Mouse (Mus musculus): Measurements from ENCODE around the gene Ntpcr. TPM values are rescaled to one million over a fixed set of nuclear protein-coding genes. Genes with fewer than 3 reads are reported as not detected.

Ntpcr gene
- polyA plus RNA-seq, 1 experiment from 2014 or later, result 38.6 TPM

DNA sequence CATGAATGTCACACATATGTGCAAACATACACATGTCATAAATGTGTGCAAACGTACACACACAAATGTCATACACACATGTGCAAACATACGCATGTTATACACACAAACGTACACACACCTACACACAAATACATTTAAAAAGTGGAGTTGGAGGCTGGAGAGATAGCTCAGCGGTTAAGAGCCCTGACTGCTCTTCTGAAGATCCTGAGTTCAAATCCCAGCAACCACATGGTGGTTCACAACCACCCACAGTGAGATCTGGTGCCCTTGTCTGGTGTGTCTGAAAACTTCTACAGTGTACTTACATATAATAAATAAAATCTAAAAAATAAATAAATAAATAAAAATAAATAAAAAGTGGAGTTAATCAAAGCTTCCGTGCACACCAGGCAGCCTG is 49.2 kb downstream of the Ntpcr start:
- ATAC-seq (ENCODE audit: insufficient number of reproducible peaks, low FRiP score, low TSS enrichment, low read depth), result peak; percentile 79; the same call in 1 of the 2 replicates
- no peaks in the 10 kb centered on the region for H3K9me3 ChIP-seq
- no peak overlapping the region for H3K4me3 ChIP-seq
- no peaks in the 10 kb centered on the region for H3K36me3 ChIP-seq
- WGBS, result 88% methylated on average over 5 of the region's 5 CpGs
- no peaks in the 10 kb centered on the region for H3K27me3 ChIP-seq
- no peak overlapping the region for H3K4me2 ChIP-seq
- H3K9ac ChIP-seq, result no peak overlapping the region
- H3K27ac ChIP-seq, result no peak overlapping the region
- H3K4me1 ChIP-seq, result no peaks in the 10 kb centered on the region

DNA sequence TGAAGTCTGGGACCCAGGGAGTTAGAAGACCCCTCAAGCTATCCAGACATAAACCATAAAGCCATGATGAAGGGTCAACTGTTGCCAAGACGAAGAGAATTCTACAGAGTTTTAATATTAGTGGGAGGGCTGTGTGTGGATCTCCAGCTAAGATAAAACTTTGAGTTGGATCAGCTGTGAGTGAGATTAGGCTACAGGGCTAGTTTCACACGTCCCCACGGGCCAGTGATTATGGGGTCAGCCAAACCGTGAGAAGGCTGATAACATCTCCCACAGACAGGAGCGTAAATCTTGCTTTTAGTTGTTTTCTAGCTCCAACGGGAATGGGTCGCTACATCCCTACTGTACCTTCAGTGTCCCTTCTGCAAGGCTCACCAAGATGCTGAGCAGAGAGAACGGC is 49.9 kb downstream of the Ntpcr start:
- no peak overlapping the region for H3K4me2 ChIP-seq
- H3K9me3 ChIP-seq, result no peaks in the 10 kb centered on the region
- WGBS, result 46% methylated on average over 8 of the region's 8 CpGs
- H3K4me3 ChIP-seq, result no peak overlapping the region
- no peaks in the 10 kb centered on the region for H3K36me3 ChIP-seq
- H3K27ac ChIP-seq, result no peak overlapping the region
- no peak for ATAC-seq (ENCODE audit: insufficient number of reproducible peaks, low FRiP score, low TSS enrichment, low read depth)
- no peaks in the 10 kb centered on the region for H3K27me3 ChIP-seq
- H3K4me1 ChIP-seq, result no peaks in the 10 kb centered on the region
- no peak overlapping the region for H3K9ac ChIP-seq

GRCm38 (mm10) chr8:125782161-125782560 is 52.4 kb downstream of the Ntpcr start:
- H3K4me1 ChIP-seq, result no peaks in the 10 kb centered on the region
- no peaks in the 10 kb centered on the region for H3K27me3 ChIP-seq
- no peak overlapping the region for H3K4me2 ChIP-seq
- H3K9ac ChIP-seq, result no peak overlapping the region
- H3K4me3 ChIP-seq, result no peak overlapping the region
- ATAC-seq (ENCODE audit: insufficient number of reproducible peaks, low FRiP score, low TSS enrichment, low read depth), result no peak
- no peaks in the 10 kb centered on the region for H3K9me3 ChIP-seq
- no peak overlapping the region for H3K27ac ChIP-seq
- H3K36me3 ChIP-seq, result no peaks in the 10 kb centered on the region
- WGBS, result 61% methylated on average over 3 of the region's 3 CpGs

GRCm38 (mm10) chr8:125786886-125787285 is 57.1 kb downstream of the Ntpcr start:
- no peak overlapping the region for H3K4me2 ChIP-seq
- no peak overlapping the region for H3K4me3 ChIP-seq
- H3K27ac ChIP-seq, result no peak overlapping the region
- no peaks in the 10 kb centered on the region for H3K9me3 ChIP-seq
- WGBS, result 86% methylated on average over 7 of the region's 7 CpGs
- H3K27me3 ChIP-seq, result no peaks in the 10 kb centered on the region
- H3K36me3 ChIP-seq, result no peaks in the 10 kb centered on the region
- H3K9ac ChIP-seq, result no peak overlapping the region
- no peak for ATAC-seq (ENCODE audit: insufficient number of reproducible peaks, low FRiP score, low TSS enrichment, low read depth)
- H3K4me1 ChIP-seq, result peaks cover 5% of the 10 kb centered on the region; the same call in 1 of the 2 replicates

DNA sequence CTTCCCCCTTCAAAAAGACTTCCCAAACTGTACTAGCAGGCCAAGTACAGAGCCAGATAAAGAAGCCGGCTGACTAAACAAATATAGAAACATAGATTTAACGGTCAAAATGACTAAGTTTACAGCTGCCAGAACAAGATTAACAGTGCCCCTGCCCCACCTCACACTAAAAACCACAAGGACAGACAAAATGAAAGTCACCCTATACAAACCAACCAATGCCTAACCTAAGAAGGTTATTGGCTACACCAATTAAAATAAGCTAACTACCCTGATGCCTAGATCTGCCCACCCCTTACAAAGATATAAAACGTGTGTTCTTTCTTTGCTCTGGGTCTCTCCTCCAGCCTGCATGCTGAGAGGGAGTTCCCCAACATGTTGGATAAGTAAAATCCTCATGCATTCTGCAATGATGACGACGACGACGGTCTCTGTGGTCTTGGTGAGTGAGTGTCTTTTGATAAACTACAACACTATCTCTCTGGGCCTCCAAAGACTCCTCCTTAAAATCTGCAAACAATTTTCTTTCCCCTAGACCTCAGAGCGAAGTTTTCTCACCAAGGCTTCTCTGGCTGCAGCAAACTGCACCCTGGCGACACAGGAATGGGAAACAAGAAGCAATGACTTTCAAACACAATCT is 63.2 kb downstream of the Ntpcr start:
- H3K4me2 ChIP-seq, result no peak overlapping the region
- no peak overlapping the region for H3K9ac ChIP-seq
- H3K27me3 ChIP-seq, result no peaks in the 10 kb centered on the region
- WGBS, result 65% methylated on average over 9 of the region's 9 CpGs
- no peak for ATAC-seq (ENCODE audit: insufficient number of reproducible peaks, low FRiP score, low TSS enrichment, low read depth)
- no peak overlapping the region for H3K27ac ChIP-seq
- peaks cover 5% of the 10 kb centered on the region; the same call in 1 of the 2 replicates for H3K4me1 ChIP-seq
- H3K36me3 ChIP-seq, result no peaks in the 10 kb centered on the region
- no peaks in the 10 kb centered on the region for H3K9me3 ChIP-seq
- H3K4me3 ChIP-seq, result no peak overlapping the region

- H3K27me3 ChIP-seq, result no peaks in the 10 kb centered on the region
- WGBS, result 74% methylated on average over 2 of the region's 2 CpGs
- H3K4me2 ChIP-seq, result no peak overlapping the region
- no peak overlapping the region for H3K4me3 ChIP-seq
- no peak overlapping the region for H3K27ac ChIP-seq
- no peak overlapping the region for H3K9ac ChIP-seq
- no peak for ATAC-seq (ENCODE audit: insufficient number of reproducible peaks, low FRiP score, low TSS enrichment, low read depth)
- H3K4me1 ChIP-seq, result peaks cover 5% of the 10 kb centered on the region; the same call in 1 of the 2 replicates
- no peaks in the 10 kb centered on the region for H3K36me3 ChIP-seq
- no peaks in the 10 kb centered on the region for H3K9me3 ChIP-seq
Observed at GRCm38 (mm10) chr8:125795341-125795740, 65.6 kb downstream of the Ntpcr start.

GRCm38 (mm10) chr8:125796970-125797369 is 67.2 kb downstream of the Ntpcr start:
- H3K27me3 ChIP-seq, result no peaks in the 10 kb centered on the region
- WGBS, result 87% methylated on average over 2 of the region's 2 CpGs
- H3K4me2 ChIP-seq, result no peak overlapping the region
- no peaks in the 10 kb centered on the region for H3K9me3 ChIP-seq
- no peaks in the 10 kb centered on the region for H3K36me3 ChIP-seq
- H3K9ac ChIP-seq, result no peak overlapping the region
- no peak overlapping the region for H3K4me3 ChIP-seq
- no peak for ATAC-seq (ENCODE audit: insufficient number of reproducible peaks, low FRiP score, low TSS enrichment, low read depth)
- no peaks in the 10 kb centered on the region for H3K4me1 ChIP-seq
- H3K27ac ChIP-seq, result no peak overlapping the region

Other genes with a start within 250 kb of the Ntpcr start
- 12.0 and 12.7 TPM in 2 replicates for gene Sipa1l2, start 160.2 kb upstream of the Ntpcr start, polyA plus RNA-seq (2015; fragmentation: Nextera tagmentation; extraction: Ambion mirVana)
- 5.4 and 5.9 TPM in 2 replicates for gene Map10, start 60.1 kb upstream of the Ntpcr start, polyA plus RNA-seq (2015; fragmentation: Nextera tagmentation; extraction: Ambion mirVana)
- gene Pcnx2, start 168.4 kb downstream of the Ntpcr start, polyA plus RNA-seq (2015; fragmentation: Nextera tagmentation; extraction: Ambion mirVana), result 0.70 and 0.89 TPM in 2 replicates
- 0.26 and 0.27 TPM in 2 replicates for gene Map3k21, start 180.5 kb downstream of the Ntpcr start, polyA plus RNA-seq (2015; fragmentation: Nextera tagmentation; extraction: Ambion mirVana)

Measured in limb, embryonic 15.5 days (tissue).